Mouse (Mus musculus): ENCODE measurements around the gene Casz1. TPM values are rescaled to one million over a fixed set of nuclear protein-coding genes. Genes with fewer than 3 reads are reported as not detected.

Gene Casz1
- polyA plus RNA-seq, 1 experiment from 2014 or later = 0.48 TPM

- no peak for ATAC-seq (ENCODE audit: insufficient read depth)
- no peak overlapping the region for H3K9ac ChIP-seq
- H3K9me3 ChIP-seq (replicated peaks) = no peaks in the 10 kb centered on the region
- H3K4me1 ChIP-seq (replicated peaks) = no peaks in the 10 kb centered on the region
- H3K27ac ChIP-seq (replicated peaks) = no peak overlapping the region
- H3K4me3 ChIP-seq (replicated peaks) = no peak overlapping the region
- 0 out of 2 replicates have a peak, but pooled peaks cover 6% of the 10 kb centered on the region for H3K27me3 ChIP-seq
- no peaks in the 10 kb centered on the region for H3K36me3 ChIP-seq (replicated peaks)
- H3K4me2 ChIP-seq = no peak overlapping the region
- 51% methylated on average over 11 of the region's 11 CpGs for WGBS (ENCODE audit: insufficient replicate concordance)
These were observed 42.5 kb downstream of the Casz1 start for GRCm38 (mm10) chr4:148846724-148847123.

DNA sequence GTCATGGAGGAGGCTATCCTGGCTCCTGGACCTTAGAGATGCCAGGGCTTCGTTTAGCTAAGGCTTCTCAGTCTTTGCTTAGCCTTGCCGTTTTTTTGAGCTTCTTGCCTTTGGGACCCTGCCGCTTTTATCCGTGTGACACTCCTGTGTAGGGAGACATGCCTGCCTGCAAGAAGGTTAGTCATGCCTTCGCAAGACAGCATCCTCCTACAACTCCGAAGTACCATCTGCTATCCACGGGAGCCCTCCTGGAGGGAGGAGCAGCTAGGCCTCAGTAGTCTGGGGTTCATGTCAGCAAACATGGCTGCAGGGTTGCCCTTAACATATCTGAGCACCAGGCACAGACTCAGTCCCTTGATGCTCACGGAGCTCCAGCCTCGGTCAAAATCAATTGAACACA is 43.4 kb downstream of the Casz1 start:
- Histone ChIP-seq H3K4me1 (replicated peaks) (no peaks in the 10 kb centered on the region), H3K9me3 (replicated peaks) (no peaks in the 10 kb centered on the region), H3K4me3 (replicated peaks) (no peak overlapping the region), H3K9ac (no peak overlapping the region), H3K36me3 (replicated peaks) (no peaks in the 10 kb centered on the region), H3K27ac (replicated peaks) (no peak overlapping the region), H3K4me2 (no peak overlapping the region), H3K27me3 (0 out of 2 replicates have a peak, but pooled peaks cover 6% of the 10 kb centered on the region)
- ATAC-seq (ENCODE audit: insufficient read depth) = no peak
- WGBS (ENCODE audit: insufficient replicate concordance) = 65% methylated on average over 9 of the region's 9 CpGs

DNA sequence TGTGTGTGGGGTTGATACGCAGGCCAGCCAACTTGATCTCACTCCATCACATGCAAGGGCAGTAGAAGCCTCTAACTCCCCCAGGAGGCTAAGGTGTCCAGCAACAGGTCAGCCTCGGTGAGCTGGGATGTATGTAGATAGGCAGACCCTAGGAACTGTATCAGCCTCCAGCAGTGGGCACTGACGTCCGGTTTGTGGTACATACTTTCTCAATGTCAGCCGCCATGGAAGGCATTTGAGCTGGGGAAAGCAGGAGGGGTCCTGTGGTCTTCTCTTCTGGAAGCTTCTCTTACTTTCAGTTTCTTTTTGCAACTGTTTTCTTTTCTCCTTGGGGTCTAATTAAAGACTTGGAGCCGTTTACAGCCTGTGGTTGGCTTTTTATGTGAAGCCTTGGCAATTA is 45.2 kb downstream of the Casz1 start:
- 65% methylated on average over 6 of the region's 6 CpGs for WGBS (ENCODE audit: insufficient replicate concordance)
- H3K9ac ChIP-seq = no peak overlapping the region
- H3K27me3 ChIP-seq = peaks cover 6% of the 10 kb centered on the region; the same call in 1 of the 2 replicates
- H3K36me3 ChIP-seq (replicated peaks) = no peaks in the 10 kb centered on the region
- no peak for ATAC-seq (ENCODE audit: insufficient read depth)
- no peak overlapping the region for H3K4me2 ChIP-seq
- no peaks in the 10 kb centered on the region for H3K9me3 ChIP-seq (replicated peaks)
- no peak overlapping the region for H3K4me3 ChIP-seq (replicated peaks)
- H3K4me1 ChIP-seq (replicated peaks) = no peaks in the 10 kb centered on the region
- H3K27ac ChIP-seq (replicated peaks) = no peak overlapping the region

DNA sequence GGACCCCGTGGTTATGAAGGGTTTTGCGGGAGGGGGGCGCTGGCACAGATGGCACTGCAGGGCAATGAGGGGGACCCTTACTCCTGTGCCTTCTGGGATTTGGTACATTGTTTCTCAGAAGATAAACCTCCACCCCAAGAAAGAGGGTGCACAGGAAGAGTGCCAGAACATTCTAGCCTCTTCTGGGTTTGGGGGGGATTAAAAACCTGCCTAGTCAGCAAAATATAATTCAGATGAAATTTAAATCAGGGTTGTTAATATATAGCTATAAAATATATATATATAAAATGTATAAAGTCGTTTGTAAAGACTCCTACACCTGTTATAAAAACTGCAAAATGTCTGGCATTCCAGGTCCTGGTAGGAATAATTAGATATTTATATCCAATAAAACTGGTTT is 48.8 kb downstream of the Casz1 start:
- Histone ChIP-seq H3K9ac (no peak overlapping the region), H3K4me2 (no peak overlapping the region), H3K27me3 (peaks cover 18% of the 10 kb centered on the region), H3K27ac (replicated peaks) (no peak overlapping the region), H3K9me3 (replicated peaks) (no peaks in the 10 kb centered on the region), H3K4me3 (replicated peaks) (no peak overlapping the region), H3K36me3 (replicated peaks) (no peaks in the 10 kb centered on the region), H3K4me1 (replicated peaks) (no peaks in the 10 kb centered on the region)
- ATAC-seq (ENCODE audit: insufficient read depth) = no peak
- WGBS (ENCODE audit: insufficient replicate concordance) = 59% methylated on average over 4 of the region's 4 CpGs

DNA sequence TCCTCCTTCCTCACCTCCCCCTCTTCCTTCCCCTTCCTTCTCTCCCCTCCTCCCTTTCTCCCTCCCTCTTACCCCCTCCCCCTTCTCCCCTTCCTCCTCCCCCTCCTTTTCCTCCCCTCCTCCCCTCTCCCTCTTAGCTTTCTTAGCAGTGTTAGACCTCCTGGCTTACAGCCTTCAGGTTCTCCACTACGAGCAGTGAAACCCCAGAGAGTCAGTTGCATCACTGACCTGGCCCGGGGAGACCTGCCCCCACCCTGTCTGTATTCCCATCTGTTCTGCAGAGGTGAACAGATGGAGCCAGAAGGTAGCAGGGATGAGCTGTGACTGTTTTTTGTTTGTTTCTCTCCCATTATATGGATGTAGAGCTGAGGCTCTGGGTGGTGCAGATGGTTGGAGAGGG is 49.9 kb downstream of the Casz1 start:
- no peaks in the 10 kb centered on the region for H3K36me3 ChIP-seq (replicated peaks)
- peaks cover 28% of the 10 kb centered on the region for H3K27me3 ChIP-seq
- H3K27ac ChIP-seq (replicated peaks) = no peak overlapping the region
- H3K4me1 ChIP-seq (replicated peaks) = no peaks in the 10 kb centered on the region
- ATAC-seq (ENCODE audit: insufficient read depth) = no peak
- no peaks in the 10 kb centered on the region for H3K9me3 ChIP-seq (replicated peaks)
- H3K4me2 ChIP-seq = no peak overlapping the region
- no peak overlapping the region for H3K9ac ChIP-seq
- no peak overlapping the region for H3K4me3 ChIP-seq (replicated peaks)
- WGBS (ENCODE audit: insufficient replicate concordance) = 11% methylated on average over 2 of the region's 2 CpGs

DNA sequence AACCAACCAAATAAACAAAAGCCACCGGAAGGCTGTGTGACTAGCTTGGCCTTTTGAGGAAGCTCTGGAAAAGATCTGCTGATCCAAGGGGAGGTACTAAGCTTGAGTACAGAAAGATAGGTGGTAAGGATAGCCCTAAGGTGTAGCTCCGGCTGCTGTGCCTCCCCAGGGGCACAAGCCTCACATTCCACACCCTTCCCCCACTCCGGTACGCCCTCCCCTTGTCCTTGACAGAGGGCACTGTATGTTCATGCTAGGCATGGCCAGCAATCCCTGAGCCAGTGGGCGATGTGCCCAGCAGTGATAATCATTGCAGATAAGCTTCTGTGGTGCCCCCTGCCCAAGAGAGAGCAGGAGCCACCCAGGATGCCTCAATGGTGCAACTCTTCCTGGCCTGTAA is 51.3 kb downstream of the Casz1 start:
- Histone ChIP-seq H3K27me3 (peaks cover 42% of the 10 kb centered on the region), H3K4me2 (no peak overlapping the region), H3K4me3 (replicated peaks) (no peak overlapping the region), H3K9me3 (replicated peaks) (no peaks in the 10 kb centered on the region), H3K9ac (no peak overlapping the region), H3K4me1 (replicated peaks) (no peaks in the 10 kb centered on the region), H3K27ac (replicated peaks) (no peak overlapping the region), H3K36me3 (replicated peaks) (no peaks in the 10 kb centered on the region)
- ATAC-seq (ENCODE audit: insufficient read depth) = no peak
- WGBS (ENCODE audit: insufficient replicate concordance) = 70% methylated on average over 5 of the region's 5 CpGs

DNA sequence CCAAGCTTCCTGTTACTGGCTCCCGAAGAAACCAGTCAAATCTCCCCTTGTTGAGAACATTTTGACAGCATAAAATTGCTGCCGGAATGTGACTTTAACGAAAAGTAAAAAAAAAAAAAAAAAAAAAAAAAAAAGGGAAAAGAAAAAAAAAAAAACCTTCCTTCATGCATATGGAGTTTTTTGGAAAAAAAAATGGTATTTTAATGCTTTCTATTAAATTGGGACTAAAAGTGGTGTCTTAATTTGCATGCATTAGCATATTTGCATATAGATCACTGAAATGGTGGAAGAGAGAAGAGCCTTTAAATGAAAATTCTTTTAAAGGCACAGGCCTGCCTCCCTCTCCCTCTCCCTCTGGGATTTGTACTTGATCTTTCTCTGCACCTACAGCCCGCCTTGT is 52.0 kb downstream of the Casz1 start:
- H3K4me2 ChIP-seq = no peak overlapping the region
- H3K36me3 ChIP-seq (replicated peaks) = no peaks in the 10 kb centered on the region
- H3K4me1 ChIP-seq (replicated peaks) = no peaks in the 10 kb centered on the region
- H3K27ac ChIP-seq (replicated peaks) = no peak overlapping the region
- H3K9me3 ChIP-seq (replicated peaks) = no peaks in the 10 kb centered on the region
- no peak overlapping the region for H3K4me3 ChIP-seq (replicated peaks)
- ATAC-seq (ENCODE audit: insufficient read depth) = no peak
- H3K9ac ChIP-seq = no peak overlapping the region
- H3K27me3 ChIP-seq = peaks cover 49% of the 10 kb centered on the region
- WGBS (ENCODE audit: insufficient replicate concordance) = 61% methylated on average over 4 of the region's 4 CpGs

GRCm38 (mm10) chr4:148857398-148858084 is 53.3 kb downstream of the Casz1 start:
- H3K9ac ChIP-seq = no peak overlapping the region
- no peaks in the 10 kb centered on the region for H3K9me3 ChIP-seq (replicated peaks)
- 56% methylated on average over 13 of the region's 13 CpGs for WGBS (ENCODE audit: insufficient replicate concordance)
- H3K27ac ChIP-seq (replicated peaks) = no peak overlapping the region
- H3K27me3 ChIP-seq = peaks cover 62% of the 10 kb centered on the region
- no peaks in the 10 kb centered on the region for H3K4me1 ChIP-seq (replicated peaks)
- no peak for ATAC-seq (ENCODE audit: insufficient read depth)
- H3K4me2 ChIP-seq = no peak overlapping the region
- H3K36me3 ChIP-seq (replicated peaks) = no peaks in the 10 kb centered on the region
- no peak overlapping the region for H3K4me3 ChIP-seq (replicated peaks)

DNA sequence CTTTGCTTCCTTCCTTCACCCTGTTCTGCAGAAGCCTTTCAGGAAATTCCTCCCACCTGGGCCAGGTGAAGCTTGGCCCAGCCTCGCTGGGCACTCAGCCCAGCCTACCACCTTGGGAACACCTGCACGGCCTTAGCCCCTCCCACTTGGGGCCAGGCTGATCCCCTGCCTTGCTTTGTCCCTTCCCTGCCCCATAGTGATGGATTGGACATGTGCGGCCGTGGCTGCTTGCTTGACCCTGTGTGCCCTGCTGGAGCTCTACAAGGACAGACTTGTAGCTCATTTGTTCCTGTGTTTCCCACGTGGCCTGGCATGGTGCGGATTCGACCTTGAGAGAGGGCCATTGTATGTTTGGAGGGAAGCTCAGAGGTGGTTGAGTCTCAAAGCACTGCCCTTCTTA is 54.0 kb downstream of the Casz1 start:
- H3K27ac ChIP-seq (replicated peaks) = no peak overlapping the region

DNA sequence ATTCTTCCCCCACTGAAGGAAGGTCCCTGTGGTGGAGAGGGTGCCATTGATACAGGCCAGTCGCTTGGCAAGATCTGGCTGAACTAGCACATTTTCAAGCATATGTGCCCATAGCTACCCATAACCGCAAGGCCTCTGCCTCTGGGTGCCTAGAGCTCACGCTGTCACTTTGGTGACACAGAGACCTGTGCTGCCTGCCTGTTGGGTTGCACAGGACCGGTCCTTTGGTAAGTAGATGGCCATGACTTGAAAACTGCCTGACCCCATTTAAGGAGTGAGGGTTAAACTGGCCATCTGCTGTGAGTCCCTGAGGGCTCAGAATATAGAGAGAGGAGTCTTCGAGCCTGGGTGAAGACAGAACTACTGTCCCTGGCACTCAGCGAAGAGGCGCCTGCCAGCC is 55.2 kb downstream of the Casz1 start:
- no peak overlapping the region for H3K4me2 ChIP-seq
- H3K4me3 ChIP-seq (replicated peaks) = no peak overlapping the region
- H3K9ac ChIP-seq = no peak overlapping the region
- no peak for ATAC-seq (ENCODE audit: insufficient read depth)
- no peaks in the 10 kb centered on the region for H3K9me3 ChIP-seq (replicated peaks)
- no peak overlapping the region for H3K27ac ChIP-seq (replicated peaks)
- peaks cover 63% of the 10 kb centered on the region for H3K27me3 ChIP-seq
- no peaks in the 10 kb centered on the region for H3K36me3 ChIP-seq (replicated peaks)
- no peaks in the 10 kb centered on the region for H3K4me1 ChIP-seq (replicated peaks)
- 51% methylated on average over 7 of the region's 7 CpGs for WGBS (ENCODE audit: insufficient replicate concordance)

More for the DNA sequence above, 54.0 kb downstream of the Casz1 start:
- Histone ChIP-seq H3K4me3 (replicated peaks) (no peak overlapping the region), H3K27me3 (peaks cover 63% of the 10 kb centered on the region), H3K4me2 (no peak overlapping the region), H3K36me3 (replicated peaks) (no peaks in the 10 kb centered on the region), H3K9ac (no peak overlapping the region), H3K4me1 (replicated peaks) (no peaks in the 10 kb centered on the region), H3K9me3 (replicated peaks) (no peaks in the 10 kb centered on the region)
- WGBS (ENCODE audit: insufficient replicate concordance) = 66% methylated on average over 7 of the region's 7 CpGs
- ATAC-seq (ENCODE audit: insufficient read depth) = no peak

- Histone ChIP-seq H3K36me3 (replicated peaks) (no peaks in the 10 kb centered on the region), H3K9me3 (replicated peaks) (no peaks in the 10 kb centered on the region), H3K27me3 (peaks cover 63% of the 10 kb centered on the region), H3K27ac (replicated peaks) (no peak overlapping the region), H3K4me3 (replicated peaks) (no peak overlapping the region), H3K4me1 (replicated peaks) (no peaks in the 10 kb centered on the region), H3K4me2 (no peak overlapping the region), H3K9ac (no peak overlapping the region)
- 9% methylated on average over 27 of the region's 27 CpGs for WGBS (ENCODE audit: insufficient replicate concordance)
- no peak for ATAC-seq (ENCODE audit: insufficient read depth)
These were observed 55.8 kb downstream of the Casz1 start for GRCm38 (mm10) chr4:148859906-148860491.

DNA sequence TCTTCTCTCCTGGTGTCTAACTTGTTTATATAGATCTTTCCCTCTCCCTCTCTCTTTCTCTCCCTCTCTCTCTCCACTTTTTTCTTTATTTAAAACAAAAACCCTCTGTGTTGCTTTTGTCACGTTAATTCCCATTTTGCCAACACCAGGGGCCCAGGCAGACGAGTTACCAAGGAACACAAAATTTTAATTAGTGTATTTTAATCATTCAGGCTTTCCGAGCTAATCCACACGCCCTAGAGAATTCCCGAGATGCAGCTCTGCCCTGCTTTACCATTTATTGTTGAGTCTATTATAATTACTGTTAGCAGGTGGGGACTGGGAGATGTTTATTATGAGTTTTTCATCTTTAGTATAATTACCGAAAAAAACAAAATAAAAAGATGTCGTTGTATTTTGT is 56.4 kb downstream of the Casz1 start:
- no peaks in the 10 kb centered on the region for H3K4me1 ChIP-seq (replicated peaks)
- no peak overlapping the region for H3K4me3 ChIP-seq (replicated peaks)
- WGBS (ENCODE audit: insufficient replicate concordance) = 52% methylated on average over 7 of the region's 7 CpGs
- H3K27me3 ChIP-seq = peaks cover 63% of the 10 kb centered on the region
- no peaks in the 10 kb centered on the region for H3K9me3 ChIP-seq (replicated peaks)
- no peaks in the 10 kb centered on the region for H3K36me3 ChIP-seq (replicated peaks)
- no peak overlapping the region for H3K4me2 ChIP-seq
- H3K27ac ChIP-seq (replicated peaks) = no peak overlapping the region
- no peak overlapping the region for H3K9ac ChIP-seq
- no peak for ATAC-seq (ENCODE audit: insufficient read depth)

Measured in liver, embryonic 15.5 days (tissue).